Mouse (Mus musculus): ENCODE data around the gene Taf11. TPM values are rescaled to one million over a fixed set of nuclear protein-coding genes. Genes with fewer than 3 reads are reported as not detected.
A peak's percentile ranks its signal among the peaks of the same experiment; 100 is the strongest.

Taf11 gene
- polyA plus RNA-seq, 1 experiment, result 3.9 TPM

GRCm38 (mm10) chr17:27874510-27874909 is 35.1 kb downstream of the Taf11 start:
- Histone ChIP-seq H3K27ac (ENCODE audit: insufficient read depth, low read depth, low read length) (no peak overlapping the region), H3K27me3 (ENCODE audit: control insufficient read depth, insufficient read depth, low read length) (no peaks in the 10 kb centered on the region), H3K4me1 (ENCODE audit: control insufficient read depth, insufficient read depth, insufficient read length, low read length) (peaks cover 2% of the 10 kb centered on the region; the same call in 1 of the 2 replicates), H3K36me3 (ENCODE audit: control insufficient read depth, insufficient read depth, low read length) (no peaks in the 10 kb centered on the region; the same call in 1 of the 2 replicates), H3K4me3 (ENCODE audit: low read depth, low read length) (no peak overlapping the region)
- TF ChIP-seq POLR2A (IDR thresholded peaks at IDR 0.05; ENCODE audit: low read depth, low read length) (no peak), CTCF (IDR thresholded peaks at IDR 0.05; ENCODE audit: extremely low read depth, insufficient read length, insufficient replicate concordance, low read depth, low read length) (no peak)
- WGBS, result 17% methylated on average over 5 of the region's 5 CpGs

- no peak overlapping the region for H3K4me3 ChIP-seq (ENCODE audit: low read depth, low read length)
- peaks cover 2% of the 10 kb centered on the region; the same call in 1 of the 2 replicates for H3K4me1 ChIP-seq (ENCODE audit: control insufficient read depth, insufficient read depth, insufficient read length, low read length)
- WGBS, result 58% methylated on average over 3 of the region's 3 CpGs
- H3K27me3 ChIP-seq (ENCODE audit: control insufficient read depth, insufficient read depth, low read length), result no peaks in the 10 kb centered on the region
- H3K27ac ChIP-seq (ENCODE audit: insufficient read depth, low read depth, low read length), result no peak overlapping the region
- H3K36me3 ChIP-seq (ENCODE audit: control insufficient read depth, insufficient read depth, low read length), result no peaks in the 10 kb centered on the region; the same call in 1 of the 2 replicates
- TF ChIP-seq CTCF (IDR thresholded peaks at IDR 0.05; ENCODE audit: extremely low read depth, insufficient read length, insufficient replicate concordance, low read depth, low read length) (no peak), POLR2A (IDR thresholded peaks at IDR 0.05; ENCODE audit: low read depth, low read length) (no peak)
These were observed 36.1 kb downstream of the Taf11 start for GRCm38 (mm10) chr17:27873583-27873982.

- Histone ChIP-seq H3K4me1 (ENCODE audit: control insufficient read depth, insufficient read depth, insufficient read length, low read length) (peaks cover 2% of the 10 kb centered on the region; the same call in 1 of the 2 replicates), H3K4me3 (ENCODE audit: low read depth, low read length) (no peak overlapping the region), H3K27ac (ENCODE audit: insufficient read depth, low read depth, low read length) (no peak overlapping the region), H3K36me3 (ENCODE audit: control insufficient read depth, insufficient read depth, low read length) (no peaks in the 10 kb centered on the region; the same call in 1 of the 2 replicates), H3K27me3 (ENCODE audit: control insufficient read depth, insufficient read depth, low read length) (no peaks in the 10 kb centered on the region)
- 92% methylated on average over 3 of the region's 3 CpGs for WGBS
- TF ChIP-seq CTCF (IDR thresholded peaks at IDR 0.05; ENCODE audit: extremely low read depth, insufficient read length, insufficient replicate concordance, low read depth, low read length) (no peak), POLR2A (IDR thresholded peaks at IDR 0.05; ENCODE audit: low read depth, low read length) (no peak)
These were observed 37.8 kb downstream of the Taf11 start for GRCm38 (mm10) chr17:27871851-27872250.

- Histone ChIP-seq H3K36me3 (ENCODE audit: control insufficient read depth, insufficient read depth, low read length) (no peaks in the 10 kb centered on the region), H3K4me3 (ENCODE audit: low read depth, low read length) (no peak overlapping the region), H3K27me3 (ENCODE audit: control insufficient read depth, insufficient read depth, low read length) (no peaks in the 10 kb centered on the region), H3K27ac (ENCODE audit: insufficient read depth, low read depth, low read length) (no peak overlapping the region), H3K4me1 (ENCODE audit: control insufficient read depth, insufficient read depth, insufficient read length, low read length) (no peaks in the 10 kb centered on the region)
- TF ChIP-seq CTCF (IDR thresholded peaks at IDR 0.05; ENCODE audit: extremely low read depth, insufficient read length, insufficient replicate concordance, low read depth, low read length) (no peak), POLR2A (IDR thresholded peaks at IDR 0.05; ENCODE audit: low read depth, low read length) (no peak)
- WGBS, result 63% methylated on average over 4 of the region's 4 CpGs
These were observed 42.9 kb downstream of the Taf11 start for GRCm38 (mm10) chr17:27866737-27867136.

- Histone ChIP-seq H3K27ac (ENCODE audit: insufficient read depth, low read depth, low read length) (no peak overlapping the region), H3K27me3 (ENCODE audit: control insufficient read depth, insufficient read depth, low read length) (no peaks in the 10 kb centered on the region), H3K36me3 (ENCODE audit: control insufficient read depth, insufficient read depth, low read length) (no peaks in the 10 kb centered on the region), H3K4me1 (ENCODE audit: control insufficient read depth, insufficient read depth, insufficient read length, low read length) (no peaks in the 10 kb centered on the region), H3K4me3 (ENCODE audit: low read depth, low read length) (no peak overlapping the region)
- 78% methylated on average over 2 of the region's 2 CpGs for WGBS
- no peak for TF ChIP-seq CTCF (IDR thresholded peaks at IDR 0.05; ENCODE audit: extremely low read depth, insufficient read length, insufficient replicate concordance, low read depth, low read length)
- TF ChIP-seq POLR2A (IDR thresholded peaks at IDR 0.05; ENCODE audit: low read depth, low read length), result no peak
These were observed 44.2 kb downstream of the Taf11 start for GRCm38 (mm10) chr17:27865461-27865860.

- H3K4me1 ChIP-seq (ENCODE audit: control insufficient read depth, insufficient read depth, insufficient read length, low read length), result peaks cover 8% of the 10 kb centered on the region; the same call in 1 of the 2 replicates
- no peaks in the 10 kb centered on the region for H3K27me3 ChIP-seq (ENCODE audit: control insufficient read depth, insufficient read depth, low read length)
- no peak overlapping the region for H3K27ac ChIP-seq (ENCODE audit: insufficient read depth, low read depth, low read length)
- H3K4me3 ChIP-seq (ENCODE audit: low read depth, low read length), result no peak overlapping the region
- WGBS, result 81% methylated on average over 2 of the region's 2 CpGs
- H3K36me3 ChIP-seq (ENCODE audit: control insufficient read depth, insufficient read depth, low read length), result 0 out of 2 replicates have a peak, but pooled peaks cover under 1% of the 10 kb centered on the region
- TF ChIP-seq POLR2A (IDR thresholded peaks at IDR 0.05; ENCODE audit: low read depth, low read length) (no peak), CTCF (IDR thresholded peaks at IDR 0.05; ENCODE audit: extremely low read depth, insufficient read length, insufficient replicate concordance, low read depth, low read length) (no peak)
These were observed 50.5 kb downstream of the Taf11 start for GRCm38 (mm10) chr17:27859131-27859530.

GRCm38 (mm10) chr17:27857649-27858475 is 51.8 kb downstream of the Taf11 start:
- H3K27me3 ChIP-seq (ENCODE audit: control insufficient read depth, insufficient read depth, low read length), result no peaks in the 10 kb centered on the region
- WGBS, result 30% methylated on average over 11 of the region's 11 CpGs
- H3K4me1 ChIP-seq (ENCODE audit: control insufficient read depth, insufficient read depth, insufficient read length, low read length), result peaks cover 8% of the 10 kb centered on the region; the same call in 1 of the 2 replicates
- 0 out of 2 replicates have a peak, but pooled peaks cover 2% of the 10 kb centered on the region for H3K36me3 ChIP-seq (ENCODE audit: control insufficient read depth, insufficient read depth, low read length)
- H3K4me3 ChIP-seq (ENCODE audit: low read depth, low read length), result peak overlapping the region; percentile 97
- no peak for TF ChIP-seq CTCF (IDR thresholded peaks at IDR 0.05; ENCODE audit: extremely low read depth, insufficient read length, insufficient replicate concordance, low read depth, low read length)
- TF ChIP-seq POLR2A (IDR thresholded peaks at IDR 0.05; ENCODE audit: low read depth, low read length), result no peak
- no peak overlapping the region for H3K27ac ChIP-seq (ENCODE audit: insufficient read depth, low read depth, low read length)
